Mouse (Mus musculus): ENCODE results near the gene Ankrd65. TPM values are rescaled to one million over a fixed set of nuclear protein-coding genes. Genes with fewer than 3 reads are reported as not detected.

The Ankrd65 gene
- polyA plus RNA-seq, 1 experiment = not detected

GRCm38 (mm10) chr4:155774971-155775740, 15.1 kb upstream of the Ankrd65 start:
- H3K27me3 ChIP-seq (ENCODE audit: control insufficient read depth, insufficient read depth, insufficient read length) = no peaks in the 10 kb centered on the region
- TF ChIP-seq MAX (IDR thresholded peaks at IDR 0.05; ENCODE audit: low read depth) = no peak
- no peak for TF ChIP-seq CEBPB (IDR thresholded peaks at IDR 0.05; ENCODE audit: insufficient read depth, poor library complexity, severe bottlenecking)
- TF ChIP-seq USF1 (IDR thresholded peaks at IDR 0.05; ENCODE audit: low read depth) = no peak
- TF ChIP-seq TCF3 (IDR thresholded peaks at IDR 0.05; ENCODE audit: insufficient read length, low read depth) = no peak
- TF ChIP-seq MYOG (IDR thresholded peaks at IDR 0.05; ENCODE audit: control insufficient read depth in 1 of 3, insufficient read depth in 1 of 3, insufficient read length in 2 of 3, low read depth in 2 of 3) = no peak
- no peak for TF ChIP-seq TCF12 (IDR thresholded peaks at IDR 0.05; ENCODE audit: insufficient read depth, poor library complexity, severe bottlenecking)
- no peak for TF ChIP-seq SRF (IDR thresholded peaks at IDR 0.05; ENCODE audit: control insufficient read depth, insufficient read length, low read depth)
- TF ChIP-seq POLR2A (IDR thresholded peaks at IDR 0.05; ENCODE audit: insufficient read length, low read depth) = no peak
- H3K4me3 ChIP-seq = peak overlapping the region; percentile 6
- no peak overlapping the region for H3ac ChIP-seq (ENCODE audit: control insufficient read depth, insufficient read length)
- no peaks in the 10 kb centered on the region for H3K79me2 ChIP-seq (ENCODE audit: control insufficient read depth, insufficient read depth)
- no peaks in the 10 kb centered on the region for H3K36me3 ChIP-seq (ENCODE audit: control insufficient read depth, insufficient read depth)
- H3K4me2 ChIP-seq (ENCODE audit: low read depth) = peak overlapping the region; percentile 72

GRCm38 (mm10) chr4:155775855-155776254, 14.4 kb upstream of the Ankrd65 start:
- Histone ChIP-seq H3K4me3 (no peak overlapping the region), H3K27me3 (ENCODE audit: control insufficient read depth, insufficient read depth, insufficient read length) (no peaks in the 10 kb centered on the region), H3K36me3 (ENCODE audit: control insufficient read depth, insufficient read depth) (no peaks in the 10 kb centered on the region), H3K79me2 (ENCODE audit: control insufficient read depth, insufficient read depth) (no peaks in the 10 kb centered on the region), H3K4me2 (ENCODE audit: low read depth) (peak overlapping the region; percentile 72), H3ac (ENCODE audit: control insufficient read depth, insufficient read length) (no peak overlapping the region)
- no peak for TF ChIP-seq REST (IDR thresholded peaks at IDR 0.05; ENCODE audit: insufficient read depth, insufficient read length)
- TF ChIP-seq POLR2A (IDR thresholded peaks at IDR 0.05; ENCODE audit: insufficient read length, low read depth) = no peak
- no peak for TF ChIP-seq MYOD1 (IDR thresholded peaks at IDR 0.05; ENCODE audit: control insufficient read depth in 1 of 3, insufficient read length in 2 of 3, low read depth in 2 of 3)

GRCm38 (mm10) chr4:155776704-155777335, 13.4 kb upstream of the Ankrd65 start:
- Histone ChIP-seq H3ac (ENCODE audit: control insufficient read depth, insufficient read length) (no peak overlapping the region), H3K36me3 (ENCODE audit: control insufficient read depth, insufficient read depth) (no peaks in the 10 kb centered on the region), H3K79me2 (ENCODE audit: control insufficient read depth, insufficient read depth) (no peaks in the 10 kb centered on the region), H3K4me2 (ENCODE audit: low read depth) (peak overlapping the region; percentile 15), H3K27me3 (ENCODE audit: control insufficient read depth, insufficient read depth, insufficient read length) (no peaks in the 10 kb centered on the region), H3K4me3 (no peak overlapping the region)
- no peak for TF ChIP-seq TCF12 (IDR thresholded peaks at IDR 0.05; ENCODE audit: insufficient read depth, poor library complexity, severe bottlenecking)
- TF ChIP-seq CEBPB (IDR thresholded peaks at IDR 0.05; ENCODE audit: insufficient read depth, poor library complexity, severe bottlenecking) = no peak
- no peak for TF ChIP-seq MAX (IDR thresholded peaks at IDR 0.05; ENCODE audit: low read depth)
- no peak for TF ChIP-seq POLR2A (IDR thresholded peaks at IDR 0.05; ENCODE audit: insufficient read length, low read depth)
- TF ChIP-seq USF1 (IDR thresholded peaks at IDR 0.05; ENCODE audit: low read depth) = no peak
- TF ChIP-seq MYOD1 (IDR thresholded peaks at IDR 0.05; ENCODE audit: control insufficient read depth in 1 of 3, insufficient read length in 2 of 3, low read depth in 2 of 3) = no peak

GRCm38 (mm10) chr4:155777816-155778215, 12.4 kb upstream of the Ankrd65 start:
- Histone ChIP-seq H3K79me2 (ENCODE audit: control insufficient read depth, insufficient read depth) (peaks cover 1% of the 10 kb centered on the region), H3K4me3 (no peak overlapping the region), H3K36me3 (ENCODE audit: control insufficient read depth, insufficient read depth) (no peaks in the 10 kb centered on the region), H3K27me3 (ENCODE audit: control insufficient read depth, insufficient read depth, insufficient read length) (no peaks in the 10 kb centered on the region), H3K4me2 (ENCODE audit: low read depth) (no peak overlapping the region), H3ac (ENCODE audit: control insufficient read depth, insufficient read length) (no peak overlapping the region)
- TF ChIP-seq E2F4 (IDR thresholded peaks at IDR 0.05; ENCODE audit: insufficient read depth) (no peak), CEBPB (IDR thresholded peaks at IDR 0.05; ENCODE audit: insufficient read depth, poor library complexity, severe bottlenecking) (no peak), REST (IDR thresholded peaks at IDR 0.05; ENCODE audit: insufficient read depth, insufficient read length) (no peak), POLR2AphosphoS2 (IDR thresholded peaks at IDR 0.05; ENCODE audit: insufficient read length, low read depth) (no peak), USF1 (IDR thresholded peaks at IDR 0.05; ENCODE audit: low read depth) (no peak), TCF12 (IDR thresholded peaks at IDR 0.05; ENCODE audit: insufficient read depth, poor library complexity, severe bottlenecking) (no peak), POLR2A (IDR thresholded peaks at IDR 0.05; ENCODE audit: insufficient read length, low read depth) (no peak), SRF (IDR thresholded peaks at IDR 0.05; ENCODE audit: control insufficient read depth, insufficient read length, low read depth) (no peak)

- Histone ChIP-seq H3K79me2 (ENCODE audit: control insufficient read depth, insufficient read depth) (peaks cover 2% of the 10 kb centered on the region), H3K4me3 (no peak overlapping the region), H3ac (ENCODE audit: control insufficient read depth, insufficient read length) (no peak overlapping the region), H3K4me2 (ENCODE audit: low read depth) (peak overlapping the region; percentile 60), H3K36me3 (ENCODE audit: control insufficient read depth, insufficient read depth) (no peaks in the 10 kb centered on the region), H3K27me3 (ENCODE audit: control insufficient read depth, insufficient read depth, insufficient read length) (no peaks in the 10 kb centered on the region)
- TF ChIP-seq USF1 (IDR thresholded peaks at IDR 0.05; ENCODE audit: low read depth) (no peak), TCF3 (IDR thresholded peaks at IDR 0.05; ENCODE audit: insufficient read length, low read depth) (no peak), MYOG (IDR thresholded peaks at IDR 0.05; ENCODE audit: control insufficient read depth in 1 of 3, insufficient read depth in 1 of 3, insufficient read length in 2 of 3, low read depth in 2 of 3) (peak in 1 of 3 experiments; percentile 25), POLR2A (IDR thresholded peaks at IDR 0.05; ENCODE audit: insufficient read length, low read depth) (no peak), SRF (IDR thresholded peaks at IDR 0.05; ENCODE audit: control insufficient read depth, insufficient read length, low read depth) (no peak), POLR2AphosphoS2 (IDR thresholded peaks at IDR 0.05; ENCODE audit: insufficient read length, low read depth) (no peak), MYOD1 (IDR thresholded peaks at IDR 0.05; ENCODE audit: control insufficient read depth in 1 of 3, insufficient read length in 2 of 3, low read depth in 2 of 3) (peak in 2 of 3 experiments; percentile 40 to 70), TCF12 (IDR thresholded peaks at IDR 0.05; ENCODE audit: insufficient read depth, poor library complexity, severe bottlenecking) (no peak), REST (IDR thresholded peaks at IDR 0.05; ENCODE audit: insufficient read depth, insufficient read length) (no peak), CEBPB (IDR thresholded peaks at IDR 0.05; ENCODE audit: insufficient read depth, poor library complexity, severe bottlenecking) (no peak), E2F4 (IDR thresholded peaks at IDR 0.05; ENCODE audit: insufficient read depth) (no peak), MAX (IDR thresholded peaks at IDR 0.05; ENCODE audit: low read depth) (no peak)
These were observed 10.7 kb upstream of the Ankrd65 start for GRCm38 (mm10) chr4:155779498-155779897.
